Mouse (Mus musculus) mesoderm, embryonic 11.5 days (tissue): ENCODE measurements around the gene Sp100.

ENCODE experiments used
- DNase-seq: peaks from one replicate; pipeline ENCODE4 v3.0.0-alpha.2; 2012; ENCODE audit warnings: low read depth, low spot score

Gene Sp100

GRCm38 (mm10) chr1:85697721-85698493, 48.1 kb downstream of the Sp100 start:
- DNase-seq, result no peak

GRCm38 (mm10) chr1:85702531-85702930, 52.7 kb downstream of the Sp100 start:
- DNase-seq, result no peak

GRCm38 (mm10) chr1:85703245-85704186, 53.7 kb downstream of the Sp100 start:
- DNase-seq, result peak; percentile 86

DNA sequence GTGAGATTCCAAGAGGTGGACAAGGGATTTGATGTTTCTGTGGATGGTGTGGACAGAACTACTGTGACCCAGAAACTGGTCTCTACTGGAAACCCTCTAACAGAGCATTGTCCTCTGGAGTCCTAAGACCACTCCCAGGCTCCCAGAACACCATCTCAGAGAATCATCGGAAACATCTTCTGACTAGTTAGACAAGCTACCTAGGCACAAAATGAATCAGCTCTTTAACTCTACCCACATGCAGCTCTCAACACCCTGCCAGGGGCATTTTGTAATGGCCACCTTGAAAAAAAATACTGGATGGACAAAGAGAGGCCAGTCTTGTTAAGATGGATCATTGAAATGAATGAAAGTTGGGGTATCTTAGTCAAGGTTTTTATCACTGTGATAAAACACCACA, 55.8 kb downstream of the Sp100 start:
- DNase-seq, result no peak

- DNase-seq, result no peak
Observed at GRCm38 (mm10) chr1:85706754-85707153, 57.0 kb downstream of the Sp100 start.

DNA sequence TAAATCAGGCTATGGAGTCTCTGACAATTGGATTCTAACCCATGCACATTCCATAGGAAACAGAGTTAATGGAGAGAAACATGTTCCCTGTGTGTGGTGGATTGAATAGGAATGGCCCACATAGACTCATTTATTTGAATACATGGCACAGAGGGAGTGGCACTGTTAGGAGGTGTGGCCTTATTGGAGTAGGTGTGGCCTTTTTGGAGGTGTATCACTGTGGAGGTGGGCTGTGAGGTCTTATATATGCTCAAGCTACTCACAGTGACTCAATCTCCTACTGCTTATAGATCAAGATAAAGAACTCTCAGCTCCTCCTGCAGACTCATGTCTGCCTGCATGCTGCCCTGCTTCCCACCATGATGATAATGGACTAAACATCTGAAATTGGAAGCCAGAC, 64.7 kb downstream of the Sp100 start:
- no peak for DNase-seq

GRCm38 (mm10) chr1:85716447-85717027, 66.7 kb downstream of the Sp100 start:
- no peak for DNase-seq

DNA sequence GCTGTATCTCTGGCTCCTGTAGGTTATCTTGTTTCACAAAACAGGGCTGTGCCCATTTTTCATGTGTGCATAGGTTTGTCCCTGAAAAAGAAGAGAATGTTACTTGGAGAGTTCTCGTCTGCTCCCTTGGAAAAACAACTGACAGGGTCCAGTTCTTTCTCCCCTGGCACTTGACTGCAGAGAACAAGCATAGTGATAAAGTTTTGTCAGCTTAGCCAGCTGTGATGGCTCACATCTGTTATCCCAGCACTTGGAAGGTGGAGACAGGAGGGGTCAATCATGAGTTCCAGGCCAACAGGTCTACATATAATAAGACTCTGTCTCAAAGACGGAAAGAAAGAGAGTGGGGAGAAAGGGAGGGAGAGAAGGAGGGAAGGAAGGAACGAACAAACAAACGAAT, 69.3 kb downstream of the Sp100 start:
- no peak for DNase-seq

- peak; percentile 66 for DNase-seq
Observed at GRCm38 (mm10) chr1:85720220-85720893, 70.6 kb downstream of the Sp100 start.

GRCm38 (mm10) chr1:85730471-85730870, 80.7 kb downstream of the Sp100 start:
- no peak for DNase-seq

GRCm38 (mm10) chr1:85732581-85732980, 82.8 kb downstream of the Sp100 start:
- DNase-seq, result no peak

DNA sequence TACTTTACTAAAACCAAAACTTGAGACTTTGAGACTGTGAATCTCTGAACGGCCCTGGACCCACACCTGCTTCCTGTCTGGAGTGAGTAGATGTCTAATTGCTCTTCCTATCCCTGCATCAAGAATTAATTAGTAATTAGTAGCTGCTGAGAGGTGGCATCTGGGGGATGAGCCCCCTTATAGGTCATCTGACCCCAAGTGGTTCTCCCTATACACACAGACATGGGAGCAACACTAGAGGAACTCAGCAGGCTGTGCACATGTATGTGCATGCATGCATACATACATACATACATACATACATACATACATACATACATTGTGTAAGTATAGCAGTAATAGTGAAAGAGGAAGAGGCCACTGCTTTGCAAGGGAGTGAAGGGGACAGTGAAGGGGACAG, 84.7 kb downstream of the Sp100 start:
- DNase-seq, result no peak

- no peak for DNase-seq
Observed at GRCm38 (mm10) chr1:85735463-85736123, 85.8 kb downstream of the Sp100 start.

DNA sequence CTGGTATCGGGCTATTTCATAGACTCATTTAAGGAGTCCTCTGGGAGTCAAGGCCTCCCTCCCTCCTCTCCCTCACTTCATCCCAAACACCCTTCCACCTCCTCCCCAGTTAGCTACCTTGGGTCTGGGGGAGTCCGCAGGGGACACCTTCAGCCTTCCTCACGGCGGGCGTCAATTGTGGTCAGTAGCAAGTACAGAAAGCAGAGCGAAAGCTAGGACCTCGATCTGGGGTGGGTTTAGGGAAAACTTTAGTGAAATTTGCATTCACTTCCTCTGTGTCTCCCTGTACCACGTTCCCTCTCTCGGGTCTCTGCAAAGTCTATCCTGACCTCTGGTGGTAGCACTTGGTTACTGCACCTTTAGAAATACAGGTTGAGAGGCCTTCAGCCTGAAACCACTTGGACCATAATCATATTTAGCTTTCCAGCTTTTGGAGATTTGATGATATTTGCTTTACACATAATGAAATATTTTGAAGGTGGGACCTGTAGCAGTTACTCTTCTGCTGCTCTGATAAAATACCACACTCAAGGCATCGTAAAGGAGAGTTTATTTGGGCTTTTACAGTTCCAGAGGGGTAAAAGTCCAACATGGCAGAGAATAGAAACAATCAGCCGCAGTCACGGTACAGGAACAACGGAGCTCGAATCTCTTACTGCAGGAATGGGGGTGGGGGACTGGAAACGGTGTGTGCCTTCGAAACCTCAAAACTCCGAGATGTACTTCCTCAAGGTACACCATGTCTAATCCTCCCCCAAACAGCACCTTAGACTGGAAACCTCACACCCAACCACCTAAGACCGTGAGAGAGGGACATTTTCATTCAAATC, 86.8 kb downstream of the Sp100 start:
- DNase-seq, result peak; percentile 84

DNA sequence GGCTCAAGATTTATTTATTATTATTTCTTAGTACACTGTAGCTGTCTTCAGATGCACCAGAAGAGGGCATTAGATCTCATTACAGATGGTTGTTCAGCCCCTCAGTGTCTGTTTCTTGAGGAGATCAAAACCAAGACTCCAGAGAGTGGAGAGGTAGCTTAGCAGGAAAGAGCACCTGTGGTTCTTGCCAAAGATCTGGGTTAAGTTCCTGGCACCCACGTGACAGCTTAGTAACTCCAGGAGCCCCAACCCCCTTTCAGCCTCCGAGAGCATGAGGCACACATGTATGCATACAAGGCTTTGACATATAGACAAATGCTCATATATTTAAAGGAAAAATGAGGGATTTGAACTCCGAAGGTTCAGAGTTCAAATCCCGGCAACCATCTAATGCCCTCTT, 89.2 kb downstream of the Sp100 start:
- DNase-seq, result no peak

DNA sequence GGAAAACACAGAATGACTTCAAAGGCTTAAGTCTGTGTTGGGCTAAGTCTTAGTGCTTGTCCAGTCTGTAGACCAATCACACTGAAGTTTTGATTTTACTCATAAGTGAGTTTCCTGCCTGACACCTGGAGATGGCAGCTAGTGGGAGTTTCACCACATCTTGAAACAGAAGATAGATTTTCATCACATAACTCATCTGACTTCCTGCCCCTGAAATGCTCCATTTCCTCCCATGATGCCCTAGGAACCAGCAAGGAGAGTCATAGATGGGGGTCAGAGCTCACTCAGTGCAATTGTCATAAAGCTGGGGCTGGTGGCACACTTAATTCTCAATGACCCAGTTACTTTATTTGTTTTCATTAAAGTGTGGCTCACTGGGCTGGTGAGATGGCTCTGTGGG, 90.0 kb downstream of the Sp100 start:
- no peak for DNase-seq

- no peak for DNase-seq
Observed at GRCm38 (mm10) chr1:85740923-85741322, 91.1 kb downstream of the Sp100 start.

DNA sequence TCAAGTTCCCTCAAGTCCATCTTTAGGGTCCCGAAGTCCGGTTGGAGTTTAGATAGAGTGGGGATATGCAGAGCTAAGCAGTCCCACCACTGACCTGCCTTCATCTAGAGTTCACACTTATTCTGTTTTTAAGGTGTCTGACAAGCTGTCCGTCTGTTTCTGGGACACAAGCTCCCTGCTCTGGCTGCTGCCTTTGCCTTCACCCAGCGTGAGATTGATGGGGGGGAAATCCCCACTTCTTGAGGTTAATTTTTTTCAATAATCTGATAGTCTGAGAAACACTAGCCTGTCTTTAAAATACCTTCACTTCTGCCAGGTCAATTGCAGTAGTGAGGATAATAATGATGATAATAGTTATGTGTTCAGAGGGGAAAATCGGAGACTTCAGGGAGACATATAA, 92.5 kb downstream of the Sp100 start:
- no peak for DNase-seq

GRCm38 (mm10) chr1:85742916-85743505, 93.2 kb downstream of the Sp100 start:
- DNase-seq, result peak; percentile 61

DNA sequence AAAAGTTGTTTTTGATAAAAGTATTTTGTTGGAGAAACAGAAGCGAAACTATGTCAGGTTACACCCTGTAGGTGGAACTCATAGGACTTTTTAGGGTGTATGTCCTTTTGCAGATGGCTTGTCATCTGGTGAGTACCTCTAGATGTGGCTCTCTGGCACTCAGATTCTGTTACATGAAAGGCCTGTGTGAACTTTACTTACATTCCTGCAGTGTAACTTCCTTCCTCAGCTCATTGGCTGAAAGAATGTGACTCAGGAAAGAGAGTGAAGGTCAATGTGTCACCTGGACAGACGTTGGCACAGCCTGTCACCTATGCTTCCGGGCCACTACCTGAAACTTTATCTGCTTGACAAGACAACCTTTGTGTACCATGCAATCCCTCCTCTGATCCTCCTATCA, 94.8 kb downstream of the Sp100 start:
- no peak for DNase-seq
